Mouse (Mus musculus): ENCODE results near the gene Fam171a2.

DNA sequence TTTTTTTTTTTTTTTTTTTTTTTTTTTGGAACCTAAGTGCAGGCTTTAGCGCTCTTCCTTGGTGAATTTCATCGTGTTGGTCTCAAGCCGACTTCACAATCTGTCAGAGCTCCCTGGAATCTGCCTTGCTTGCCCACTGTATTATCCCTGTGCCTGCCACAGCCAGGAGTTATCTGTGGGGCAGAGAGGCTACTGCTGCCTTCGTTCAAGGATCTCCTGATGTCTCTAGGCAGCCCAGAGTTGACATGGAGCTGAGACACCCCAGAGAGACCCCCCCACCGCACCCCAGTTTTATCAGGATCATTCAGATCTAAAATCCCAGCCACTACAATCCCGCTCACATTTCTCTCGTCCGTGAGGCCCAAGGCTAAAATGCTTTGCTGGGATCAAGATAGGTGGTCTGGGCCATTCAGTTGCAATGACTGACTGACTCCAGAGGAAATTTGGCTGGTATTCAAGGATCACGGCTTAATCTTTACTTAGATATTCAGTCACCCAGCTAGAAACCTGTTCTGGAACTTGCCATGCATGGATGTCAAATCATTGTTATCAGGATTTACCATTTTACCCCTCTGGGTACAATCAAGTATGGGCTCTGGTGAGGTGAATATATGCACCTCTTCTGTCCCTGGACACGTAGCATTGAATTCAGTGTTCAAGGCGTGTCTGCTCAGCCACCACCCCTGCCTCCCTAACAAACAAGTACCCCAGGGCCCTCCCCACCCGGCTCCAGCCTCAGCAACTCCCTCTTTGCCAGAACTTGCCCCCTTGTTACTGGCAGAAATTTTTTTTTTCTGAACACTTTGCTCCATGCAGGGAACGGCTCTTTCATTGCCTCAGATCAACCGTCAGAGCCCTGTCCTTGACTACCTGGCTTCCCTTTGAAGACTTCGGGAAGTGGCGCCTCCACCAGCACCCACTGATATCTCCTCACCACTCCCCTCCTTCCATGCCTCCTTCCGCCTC, 1.8 kb upstream of the Fam171a2 start:
- TF ChIP-seq POLR2A (IDR thresholded peaks at IDR 0.05; ENCODE audit: borderline replicate concordance, extremely low read depth, low read depth, low read length) (no peak), CTCF (IDR thresholded peaks at IDR 0.05; ENCODE audit: insufficient read depth, low read length) (no peak)
